Mouse (Mus musculus): ENCODE measurements around the gene Slc35d2. TPM values are rescaled to one million over a fixed set of nuclear protein-coding genes. Genes with fewer than 3 reads are reported as not detected.

Gene Slc35d2
- polyA plus RNA-seq, 1 experiment from 2014 or later = 1.7 TPM

- Histone ChIP-seq H3K9me3 (ENCODE audit: control insufficient read depth, low read length) (no peaks in the 10 kb centered on the region), H3K4me3 (replicated peaks; ENCODE audit: low read length) (no peak overlapping the region), H3K4me2 (replicated peaks) (no peak overlapping the region), H3K9ac (no peak overlapping the region), H3K27ac (no peak overlapping the region), H3K4me1 (replicated peaks; ENCODE audit: control insufficient read depth, insufficient read depth, low read length) (no peaks in the 10 kb centered on the region), H3K36me3 (replicated peaks; ENCODE audit: control insufficient read depth, insufficient read depth) (no peaks in the 10 kb centered on the region), H3K27me3 (ENCODE audit: control insufficient read depth, insufficient read depth, low read length) (0 out of 2 replicates have a peak, but pooled peaks cover 3% of the 10 kb centered on the region)
- ATAC-seq (ENCODE audit: low FRiP score) = no peak
- DNase-seq (ENCODE audit: low spot score) = no peak
- 77% methylated on average over 9 of the region's 9 CpGs for WGBS
Observed at GRCm38 (mm10) chr13:64098992-64099391, 30.2 kb downstream of the Slc35d2 start.

- Histone ChIP-seq H3K4me1 (replicated peaks; ENCODE audit: control insufficient read depth, insufficient read depth, low read length) (no peaks in the 10 kb centered on the region), H3K27ac (no peak overlapping the region), H3K4me3 (replicated peaks; ENCODE audit: low read length) (no peak overlapping the region), H3K27me3 (ENCODE audit: control insufficient read depth, insufficient read depth, low read length) (no peaks in the 10 kb centered on the region), H3K9ac (no peak overlapping the region), H3K4me2 (replicated peaks) (no peak overlapping the region), H3K9me3 (ENCODE audit: control insufficient read depth, low read length) (no peaks in the 10 kb centered on the region), H3K36me3 (replicated peaks; ENCODE audit: control insufficient read depth, insufficient read depth) (no peaks in the 10 kb centered on the region)
- DNase-seq (ENCODE audit: low spot score) (peak; percentile 88), ATAC-seq (ENCODE audit: low FRiP score) (no peak)
- WGBS = 9% methylated on average over 1 of the region's 1 CpGs
Observed at GRCm38 (mm10) chr13:64093341-64093740, 35.8 kb downstream of the Slc35d2 start.

- H3K4me1 ChIP-seq (replicated peaks; ENCODE audit: control insufficient read depth, insufficient read depth, low read length) = no peaks in the 10 kb centered on the region
- DNase-seq (ENCODE audit: low spot score) (no peak), ATAC-seq (ENCODE audit: low FRiP score) (no peak)
- no peak overlapping the region for H3K4me3 ChIP-seq (replicated peaks; ENCODE audit: low read length)
- H3K9me3 ChIP-seq (ENCODE audit: control insufficient read depth, low read length) = no peaks in the 10 kb centered on the region
- H3K36me3 ChIP-seq (replicated peaks; ENCODE audit: control insufficient read depth, insufficient read depth) = no peaks in the 10 kb centered on the region
- H3K9ac ChIP-seq = no peak overlapping the region
- no peak overlapping the region for H3K27ac ChIP-seq
- 78% methylated on average over 6 of the region's 6 CpGs for WGBS
- H3K27me3 ChIP-seq (ENCODE audit: control insufficient read depth, insufficient read depth, low read length) = no peaks in the 10 kb centered on the region
- H3K4me2 ChIP-seq (replicated peaks) = no peak overlapping the region
Observed at GRCm38 (mm10) chr13:64092752-64093151, 36.4 kb downstream of the Slc35d2 start.

- no peak overlapping the region for H3K4me2 ChIP-seq (replicated peaks)
- WGBS = 69% methylated on average over 3 of the region's 3 CpGs
- H3K36me3 ChIP-seq (replicated peaks; ENCODE audit: control insufficient read depth, insufficient read depth) = no peaks in the 10 kb centered on the region
- H3K27ac ChIP-seq = no peak overlapping the region
- DNase-seq (ENCODE audit: low spot score) (no peak), ATAC-seq (ENCODE audit: low FRiP score) (no peak)
- no peak overlapping the region for H3K9ac ChIP-seq
- no peak overlapping the region for H3K4me3 ChIP-seq (replicated peaks; ENCODE audit: low read length)
- H3K27me3 ChIP-seq (ENCODE audit: control insufficient read depth, insufficient read depth, low read length) = no peaks in the 10 kb centered on the region
- H3K4me1 ChIP-seq (replicated peaks; ENCODE audit: control insufficient read depth, insufficient read depth, low read length) = no peaks in the 10 kb centered on the region
- H3K9me3 ChIP-seq (ENCODE audit: control insufficient read depth, low read length) = no peaks in the 10 kb centered on the region
Observed at GRCm38 (mm10) chr13:64092141-64092540, 37.0 kb downstream of the Slc35d2 start.

GRCm38 (mm10) chr13:64091006-64091405, 38.2 kb downstream of the Slc35d2 start:
- no peak overlapping the region for H3K4me3 ChIP-seq (replicated peaks; ENCODE audit: low read length)
- H3K4me1 ChIP-seq (replicated peaks; ENCODE audit: control insufficient read depth, insufficient read depth, low read length) = no peaks in the 10 kb centered on the region
- H3K9ac ChIP-seq = no peak overlapping the region
- no peaks in the 10 kb centered on the region for H3K9me3 ChIP-seq (ENCODE audit: control insufficient read depth, low read length)
- H3K27me3 ChIP-seq (ENCODE audit: control insufficient read depth, insufficient read depth, low read length) = no peaks in the 10 kb centered on the region
- H3K4me2 ChIP-seq (replicated peaks) = no peak overlapping the region
- DNase-seq (ENCODE audit: low spot score) (no peak), ATAC-seq (ENCODE audit: low FRiP score) (no peak)
- no peak overlapping the region for H3K27ac ChIP-seq
- WGBS = 58% methylated on average over 7 of the region's 7 CpGs
- H3K36me3 ChIP-seq (replicated peaks; ENCODE audit: control insufficient read depth, insufficient read depth) = no peaks in the 10 kb centered on the region

GRCm38 (mm10) chr13:64090278-64090677, 38.9 kb downstream of the Slc35d2 start:
- ATAC-seq (ENCODE audit: low FRiP score) (no peak), DNase-seq (ENCODE audit: low spot score) (no peak)
- WGBS = 86% methylated on average over 5 of the region's 5 CpGs
- Histone ChIP-seq H3K9ac (no peak overlapping the region), H3K4me1 (replicated peaks; ENCODE audit: control insufficient read depth, insufficient read depth, low read length) (no peaks in the 10 kb centered on the region), H3K36me3 (replicated peaks; ENCODE audit: control insufficient read depth, insufficient read depth) (no peaks in the 10 kb centered on the region), H3K4me3 (replicated peaks; ENCODE audit: low read length) (no peak overlapping the region), H3K27ac (no peak overlapping the region), H3K9me3 (ENCODE audit: control insufficient read depth, low read length) (no peaks in the 10 kb centered on the region), H3K27me3 (ENCODE audit: control insufficient read depth, insufficient read depth, low read length) (no peaks in the 10 kb centered on the region), H3K4me2 (replicated peaks) (no peak overlapping the region)

GRCm38 (mm10) chr13:64089130-64089529, 40.0 kb downstream of the Slc35d2 start, which contains the start of gene Hsd17b3:
TSS of gene Hsd17b3 (minus strand) at chr13:64089230.
- Histone ChIP-seq H3K4me3 (replicated peaks; ENCODE audit: low read length) (no peak within 1 kb of the TSS), H3K27me3 (ENCODE audit: control insufficient read depth, insufficient read depth, low read length) (no peaks in the 10 kb centered on the region), H3K27ac (no peak within 1 kb of the TSS), H3K4me1 (replicated peaks; ENCODE audit: control insufficient read depth, insufficient read depth, low read length) (no peaks in the 10 kb centered on the region), H3K9ac (no peak within 1 kb of the TSS), H3K9me3 (ENCODE audit: control insufficient read depth, low read length) (no peaks in the 10 kb centered on the region), H3K36me3 (replicated peaks; ENCODE audit: control insufficient read depth, insufficient read depth) (no peaks in the 10 kb centered on the region), H3K4me2 (replicated peaks) (no peak within 1 kb of the TSS)
- WGBS = 78% methylated on average over 4 of the region's 4 CpGs
- ATAC-seq (ENCODE audit: low FRiP score) (no peak), DNase-seq (ENCODE audit: low spot score) (no peak)

- Histone ChIP-seq H3K36me3 (replicated peaks; ENCODE audit: control insufficient read depth, insufficient read depth) (no peaks in the 10 kb centered on the region), H3K27ac (no peak overlapping the region), H3K4me1 (replicated peaks; ENCODE audit: control insufficient read depth, insufficient read depth, low read length) (no peaks in the 10 kb centered on the region), H3K4me3 (replicated peaks; ENCODE audit: low read length) (no peak overlapping the region), H3K4me2 (replicated peaks) (no peak overlapping the region), H3K9me3 (ENCODE audit: control insufficient read depth, low read length) (no peaks in the 10 kb centered on the region), H3K27me3 (ENCODE audit: control insufficient read depth, insufficient read depth, low read length) (no peaks in the 10 kb centered on the region), H3K9ac (no peak overlapping the region)
- DNase-seq (ENCODE audit: low spot score) (no peak), ATAC-seq (ENCODE audit: low FRiP score) (no peak)
- 86% methylated on average over 7 of the region's 7 CpGs for WGBS
Observed at GRCm38 (mm10) chr13:64088057-64088456, 41.1 kb downstream of the Slc35d2 start.

- Histone ChIP-seq H3K27ac (no peak overlapping the region), H3K27me3 (ENCODE audit: control insufficient read depth, insufficient read depth, low read length) (no peaks in the 10 kb centered on the region), H3K4me2 (replicated peaks) (no peak overlapping the region), H3K4me3 (replicated peaks; ENCODE audit: low read length) (no peak overlapping the region), H3K9ac (no peak overlapping the region), H3K9me3 (ENCODE audit: control insufficient read depth, low read length) (no peaks in the 10 kb centered on the region), H3K36me3 (replicated peaks; ENCODE audit: control insufficient read depth, insufficient read depth) (no peaks in the 10 kb centered on the region), H3K4me1 (replicated peaks; ENCODE audit: control insufficient read depth, insufficient read depth, low read length) (no peaks in the 10 kb centered on the region; the same call in 1 of the 2 replicates)
- WGBS = 87% methylated on average over 5 of the region's 5 CpGs
- ATAC-seq (ENCODE audit: low FRiP score) = no peak
- no peak for DNase-seq (ENCODE audit: low spot score)
Observed at GRCm38 (mm10) chr13:64086036-64086435, 43.1 kb downstream of the Slc35d2 start.

- H3K9me3 ChIP-seq (ENCODE audit: control insufficient read depth, low read length) = no peaks in the 10 kb centered on the region
- H3K4me2 ChIP-seq (replicated peaks) = no peak overlapping the region
- H3K36me3 ChIP-seq (replicated peaks; ENCODE audit: control insufficient read depth, insufficient read depth) = no peaks in the 10 kb centered on the region
- H3K4me3 ChIP-seq (replicated peaks; ENCODE audit: low read length) = no peak overlapping the region
- 84% methylated on average over 3 of the region's 3 CpGs for WGBS
- DNase-seq (ENCODE audit: low spot score) = no peak
- no peaks in the 10 kb centered on the region for H3K27me3 ChIP-seq (ENCODE audit: control insufficient read depth, insufficient read depth, low read length)
- H3K4me1 ChIP-seq (replicated peaks; ENCODE audit: control insufficient read depth, insufficient read depth, low read length) = no peaks in the 10 kb centered on the region; the same call in 1 of the 2 replicates
- no peak overlapping the region for H3K9ac ChIP-seq
- no peak for ATAC-seq (ENCODE audit: low FRiP score)
- H3K27ac ChIP-seq = no peak overlapping the region
Observed at GRCm38 (mm10) chr13:64083331-64083730, 45.8 kb downstream of the Slc35d2 start.
